Mouse (Mus musculus) yolk sac, embryonic 10.5 days (tissue): ENCODE data around the gene Tmem120a.

Experiments used
- DNase-seq: peaks from one replicate; pipeline ENCODE4 v3.0.0-alpha.2; 2017; ENCODE audit warnings: low spot score

The Tmem120a gene

DNA sequence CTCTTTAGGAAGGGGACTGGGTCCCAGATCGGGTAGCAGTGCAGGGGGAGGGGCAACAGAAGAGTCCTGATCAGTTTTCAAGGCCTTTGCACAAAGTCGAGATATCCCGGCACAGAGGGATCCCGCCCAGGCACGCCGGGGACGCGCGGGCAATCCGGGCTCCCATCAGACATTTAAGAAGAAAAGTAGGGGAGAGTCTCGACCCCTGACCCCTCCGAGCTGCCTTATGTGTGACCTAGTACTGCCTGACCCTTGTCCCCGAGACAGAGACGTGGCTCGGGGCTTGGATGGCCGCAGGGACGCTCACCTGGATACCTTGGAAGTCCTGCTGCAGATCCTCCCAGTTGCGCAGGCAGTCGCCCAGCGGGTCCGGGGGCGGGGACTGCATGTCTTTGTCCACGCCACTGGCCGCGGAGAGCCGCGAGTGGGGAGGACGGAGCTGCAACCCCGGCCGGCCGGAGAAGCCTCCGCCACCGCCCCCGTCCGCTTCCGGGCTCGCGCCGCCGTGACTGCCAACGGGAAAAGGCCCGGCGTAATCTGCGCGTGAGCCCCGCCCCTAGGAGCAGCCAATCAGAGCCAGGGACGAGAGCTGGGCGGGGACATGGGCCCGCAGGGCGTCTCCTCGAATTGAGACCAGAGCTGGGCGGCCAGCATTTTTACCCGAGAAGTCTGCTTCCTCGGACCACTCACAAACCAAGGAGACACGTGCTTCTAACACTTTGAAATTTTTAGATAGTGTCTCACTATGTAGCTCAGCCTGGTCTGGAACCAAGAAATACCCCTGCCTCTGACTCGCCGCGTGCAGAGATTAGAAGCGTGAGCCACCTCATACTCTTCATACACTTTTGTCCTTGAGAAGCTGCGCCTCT lies at the start of gene Tmem120a:
Gene Tmem120a (minus strand): TSS at position 708 of the 869 bp plus-strand sequence.
- peak; percentile 96 for DNase-seq

DNA sequence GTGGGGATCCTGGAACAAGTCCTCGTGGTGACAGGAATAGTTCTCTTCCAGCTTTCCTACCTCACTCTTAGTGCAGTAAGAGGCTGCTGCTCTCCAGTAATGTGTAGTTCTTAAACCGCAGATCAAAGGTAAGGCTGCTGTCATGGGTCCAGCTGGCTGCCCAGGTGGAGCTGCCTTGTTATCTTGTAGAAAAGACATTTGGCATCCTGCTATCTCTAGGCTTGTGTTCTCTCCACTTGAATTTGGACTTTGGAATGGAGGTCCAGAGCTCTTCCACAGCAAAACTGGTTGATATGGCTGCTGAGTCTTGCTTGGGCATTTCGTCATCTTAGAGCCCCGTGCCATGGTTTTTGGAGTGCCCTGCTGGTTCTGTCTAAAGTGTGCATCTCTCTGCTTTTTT lies 38.7 kb upstream of the Tmem120a start:
- peak; percentile 67 for DNase-seq

DNA sequence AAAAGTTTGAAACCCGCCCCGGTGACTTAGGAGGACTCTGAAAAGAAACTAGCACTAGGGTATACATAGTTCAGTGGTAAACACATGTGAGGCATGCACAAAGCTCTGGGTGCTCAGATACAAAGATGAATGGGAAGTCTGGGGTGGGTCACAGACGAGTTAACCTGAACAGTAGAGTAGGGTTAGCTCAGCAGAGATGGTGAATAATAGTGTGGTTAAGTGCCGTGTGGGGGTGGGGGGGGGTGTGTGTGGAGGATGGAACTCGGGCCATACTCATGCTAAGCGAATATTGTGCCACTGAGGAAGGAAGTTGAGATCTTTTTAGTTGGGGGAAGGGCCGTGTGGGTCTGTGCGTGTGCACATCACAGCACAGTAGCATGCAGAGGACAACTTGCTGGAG lies 36.1 kb upstream of the Tmem120a start:
- DNase-seq: no peak

DNA sequence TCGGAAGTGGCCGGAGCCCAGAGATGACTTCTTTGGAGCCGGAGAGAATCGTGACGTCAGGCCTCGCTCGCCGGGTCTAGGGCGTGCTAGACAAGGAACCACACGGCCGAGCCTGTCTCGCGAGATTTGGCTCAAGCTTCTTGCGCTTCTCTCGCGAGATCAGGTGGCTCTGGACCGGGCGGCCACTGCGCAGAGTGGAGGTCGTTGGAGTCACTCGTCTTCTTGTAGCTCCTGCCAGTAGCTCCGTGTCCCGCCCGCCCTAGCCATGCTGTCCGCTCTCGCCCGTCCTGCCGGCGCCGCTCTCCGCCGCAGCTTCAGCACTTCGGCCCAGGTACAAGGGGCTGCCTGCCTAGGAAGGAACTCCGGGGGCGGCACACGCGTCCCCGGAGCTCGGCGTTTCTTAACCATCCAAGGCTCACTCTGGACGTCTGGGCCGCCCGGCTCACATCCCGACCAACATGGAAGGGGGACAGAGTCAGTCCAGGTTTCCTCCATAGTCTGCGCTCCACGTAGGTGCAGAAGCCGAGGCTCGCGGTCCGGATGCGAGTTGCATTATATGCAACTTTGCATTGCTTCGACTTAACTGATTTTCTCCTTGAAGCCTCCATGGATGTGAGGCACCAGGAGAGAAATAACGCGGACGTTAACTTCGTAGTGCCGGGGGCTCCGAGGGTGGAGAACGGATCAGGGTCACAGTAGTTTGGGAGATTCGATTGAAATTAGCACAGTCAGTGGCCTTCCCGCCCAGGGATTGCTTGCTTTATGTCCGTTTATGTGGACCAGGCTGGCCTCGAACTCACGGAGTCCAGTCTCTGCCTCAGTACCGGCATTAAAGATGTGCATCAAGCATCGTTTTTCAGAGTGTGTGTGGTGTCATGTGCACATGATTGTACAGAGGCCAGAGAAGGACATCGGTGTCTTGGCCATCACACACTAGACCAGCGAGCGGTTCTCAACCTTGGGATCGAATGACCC lies 34.5 kb upstream of the Tmem120a start, which contains the start of gene Mdh2:
Gene Mdh2 (plus strand): TSS at position 10 of the 975 bp plus-strand sequence.
- DNase-seq: peak; percentile 100

DNA sequence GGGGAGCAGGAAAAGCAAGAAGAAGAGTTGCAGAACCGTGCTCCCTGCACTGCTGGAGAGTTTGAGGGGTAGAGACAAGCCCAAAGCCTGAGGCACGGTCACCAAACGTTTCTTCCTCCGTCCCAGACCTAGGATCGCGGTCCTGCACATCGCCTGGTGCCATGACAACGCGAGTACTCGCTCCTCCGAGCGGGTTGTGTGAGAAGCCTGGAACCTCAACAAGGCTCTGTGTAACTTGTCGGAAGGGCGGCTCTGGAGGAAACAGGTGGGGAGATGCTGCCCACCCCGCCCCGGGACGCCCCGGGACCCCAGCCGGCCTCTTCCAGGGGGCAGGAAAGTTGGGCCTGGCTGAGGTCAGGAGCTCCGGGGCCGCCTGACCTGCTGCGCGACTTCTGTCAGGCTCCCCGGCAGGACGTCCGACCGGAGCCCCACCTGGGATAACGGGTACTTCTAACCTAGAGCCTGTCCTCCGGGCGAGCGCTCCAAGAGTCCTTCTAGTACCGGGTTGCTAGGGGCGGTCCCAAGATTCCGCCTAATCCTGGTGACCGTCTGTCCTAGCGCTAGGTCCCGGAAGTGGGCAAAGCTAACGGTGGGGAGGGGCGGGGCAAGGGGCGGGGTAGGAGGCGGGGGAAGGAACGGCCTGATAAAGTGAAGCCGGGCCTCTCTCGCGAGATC lies 33.7 kb upstream of the Tmem120a start, which contains the start of gene Styxl1:
Gene Styxl1 (minus strand): TSS at position 590 of the 675 bp plus-strand sequence.
- no peak for DNase-seq

DNA sequence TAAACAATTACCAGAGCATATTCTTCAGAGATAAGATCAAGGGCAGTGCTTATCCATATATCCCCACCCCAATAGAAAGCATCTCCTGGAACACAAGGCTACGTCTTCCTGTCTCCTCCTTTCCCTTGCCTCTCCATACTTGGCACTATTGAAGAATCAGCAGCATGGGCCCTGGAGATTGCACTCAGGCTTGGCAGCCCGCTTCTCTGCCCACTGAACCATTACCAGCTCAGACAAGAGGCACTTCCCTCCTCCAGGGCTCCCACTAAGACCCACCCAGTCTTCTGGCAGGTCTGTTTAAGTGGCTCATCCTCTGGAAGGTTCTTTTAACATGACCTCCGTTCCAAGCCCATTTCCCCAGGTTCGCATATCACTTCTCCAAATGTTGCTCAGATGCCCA lies 32.3 kb upstream of the Tmem120a start:
- DNase-seq: no peak

DNA sequence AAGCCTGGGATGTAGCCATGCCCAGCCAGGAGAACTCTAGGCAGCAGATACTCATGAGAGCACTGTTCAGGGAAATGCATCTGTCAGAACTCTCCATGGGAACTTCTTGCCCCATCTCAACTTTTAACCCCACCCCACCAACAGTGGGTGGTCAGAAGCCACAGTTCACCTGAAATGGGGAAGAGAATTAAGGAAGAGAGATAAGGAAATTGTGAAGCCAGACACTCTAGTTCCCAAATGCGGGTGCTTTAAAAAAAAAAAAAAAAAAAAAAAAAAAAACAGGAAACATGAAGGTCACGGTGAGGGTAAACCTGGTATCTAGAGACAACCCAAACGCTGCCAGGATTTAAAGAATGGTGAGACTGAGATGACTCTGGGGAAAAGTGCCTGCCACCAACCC lies 28.3 kb upstream of the Tmem120a start:
- no peak for DNase-seq

DNA sequence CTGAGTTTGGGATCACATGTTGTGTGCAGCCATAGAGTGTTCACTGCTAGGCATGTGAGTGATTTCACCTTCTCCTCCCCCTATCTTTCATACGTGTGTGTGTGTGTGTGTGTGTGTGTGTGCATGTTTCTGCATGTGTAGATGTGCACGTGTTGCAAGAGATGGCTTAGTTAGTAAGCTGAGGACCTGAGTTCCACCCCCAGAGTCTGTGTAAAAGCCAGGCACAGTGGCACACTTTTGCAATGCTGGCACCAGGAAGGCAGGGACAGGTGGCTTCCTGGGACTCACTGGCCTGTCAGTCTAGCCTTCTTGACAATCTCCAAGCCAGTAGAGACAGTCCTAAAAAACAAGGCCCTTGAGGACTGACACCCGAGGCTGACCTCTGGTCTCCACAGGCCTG lies 20.7 kb upstream of the Tmem120a start:
- no peak for DNase-seq

DNA sequence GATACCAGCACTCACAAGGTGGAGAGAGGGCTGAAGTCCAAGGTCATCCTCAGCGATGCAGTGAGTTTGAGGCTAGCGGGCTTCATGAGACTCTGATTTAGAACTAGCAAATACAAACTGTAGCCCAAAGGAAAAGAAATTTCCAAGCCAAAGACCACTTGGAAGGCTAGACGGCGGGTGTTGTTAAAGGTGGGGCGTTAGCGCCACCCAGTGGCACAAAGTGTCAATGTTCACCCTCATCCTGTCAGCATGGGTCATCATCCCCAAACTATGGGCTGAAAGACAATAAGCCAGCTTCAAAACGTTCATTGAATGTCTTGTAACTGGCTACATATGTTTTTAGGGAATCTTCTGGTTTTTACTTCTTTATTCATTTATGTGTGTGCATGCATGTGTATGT lies 19.3 kb upstream of the Tmem120a start:
- no peak for DNase-seq

DNA sequence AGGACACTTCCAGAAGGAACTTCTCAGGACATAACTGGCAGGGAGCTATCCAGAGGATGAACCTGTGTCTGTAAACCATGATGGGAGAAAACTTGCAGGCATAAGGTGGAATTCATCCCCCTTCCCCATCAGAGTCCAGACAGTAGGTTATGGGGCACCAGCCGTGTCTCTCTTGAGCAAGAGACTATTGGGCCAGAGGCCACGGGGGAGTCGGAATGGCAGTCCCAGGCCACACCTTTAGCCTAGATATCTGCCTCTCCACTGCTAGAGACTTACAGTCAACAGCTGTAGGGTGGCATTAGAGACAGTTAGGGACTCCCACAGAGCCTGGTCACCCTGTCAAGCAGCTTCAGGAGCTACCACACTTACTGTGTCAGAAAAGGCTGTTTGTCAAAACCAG lies 17.6 kb upstream of the Tmem120a start:
- no peak for DNase-seq

DNA sequence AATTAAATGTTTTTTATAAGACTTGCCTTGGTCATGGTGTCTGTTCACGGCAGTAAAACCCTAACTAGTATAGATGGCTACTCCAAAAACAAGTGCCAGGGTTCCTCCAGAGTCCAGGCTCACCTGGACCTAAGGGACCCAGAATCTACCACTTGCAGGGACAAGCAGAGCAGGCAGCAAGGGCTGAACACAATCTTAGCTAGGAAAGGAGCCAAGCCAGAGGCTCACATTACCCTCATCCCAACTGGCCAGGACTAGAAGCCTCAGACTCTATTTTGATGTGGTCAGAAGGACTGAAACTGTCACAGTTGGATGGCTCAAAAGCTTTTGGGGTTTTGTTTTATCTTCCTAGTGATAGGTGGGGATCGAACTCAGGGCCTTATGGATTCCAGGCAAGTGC lies 7.3 kb upstream of the Tmem120a start:
- DNase-seq: no peak

DNA sequence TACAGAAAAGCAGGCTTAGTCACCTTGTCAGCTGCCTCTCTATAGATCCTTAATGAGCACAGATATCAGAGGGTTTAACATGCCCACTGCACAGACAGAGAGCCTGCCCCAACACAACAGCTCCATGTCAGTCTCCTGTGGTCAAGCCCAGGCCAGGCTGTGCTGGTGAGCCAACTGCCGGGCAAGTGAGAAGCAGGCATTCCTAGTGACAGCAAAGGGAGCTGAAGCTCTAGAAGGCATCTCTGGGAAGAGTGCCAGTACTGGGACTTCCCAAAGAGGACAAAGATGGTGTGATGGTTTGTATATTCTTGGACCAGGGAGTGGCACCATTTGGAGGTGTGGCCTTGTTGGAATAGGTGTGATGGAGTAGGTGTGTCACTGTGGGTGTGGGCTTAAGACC lies 6.8 kb upstream of the Tmem120a start:
- DNase-seq: no peak

DNA sequence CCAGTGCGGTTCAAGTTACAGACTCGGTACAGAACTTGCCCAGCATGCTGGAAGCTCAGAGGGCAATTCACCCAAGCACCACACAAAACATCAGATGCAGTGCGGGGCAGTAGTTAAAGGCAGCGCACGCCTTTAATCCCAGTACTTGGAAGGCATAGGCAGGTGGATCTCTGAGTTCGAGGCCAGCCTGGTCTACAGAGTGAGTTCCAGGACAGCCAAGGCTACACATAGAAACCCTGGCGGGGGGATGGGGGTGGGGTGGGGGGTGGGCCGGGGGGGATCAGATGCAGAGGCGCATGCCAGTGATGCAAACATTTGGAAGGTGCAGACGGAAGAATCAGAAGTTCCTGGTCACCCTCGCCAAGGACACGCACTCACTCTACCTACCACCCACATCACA lies 494 bp upstream of the Tmem120a start:
- no peak for DNase-seq

DNA sequence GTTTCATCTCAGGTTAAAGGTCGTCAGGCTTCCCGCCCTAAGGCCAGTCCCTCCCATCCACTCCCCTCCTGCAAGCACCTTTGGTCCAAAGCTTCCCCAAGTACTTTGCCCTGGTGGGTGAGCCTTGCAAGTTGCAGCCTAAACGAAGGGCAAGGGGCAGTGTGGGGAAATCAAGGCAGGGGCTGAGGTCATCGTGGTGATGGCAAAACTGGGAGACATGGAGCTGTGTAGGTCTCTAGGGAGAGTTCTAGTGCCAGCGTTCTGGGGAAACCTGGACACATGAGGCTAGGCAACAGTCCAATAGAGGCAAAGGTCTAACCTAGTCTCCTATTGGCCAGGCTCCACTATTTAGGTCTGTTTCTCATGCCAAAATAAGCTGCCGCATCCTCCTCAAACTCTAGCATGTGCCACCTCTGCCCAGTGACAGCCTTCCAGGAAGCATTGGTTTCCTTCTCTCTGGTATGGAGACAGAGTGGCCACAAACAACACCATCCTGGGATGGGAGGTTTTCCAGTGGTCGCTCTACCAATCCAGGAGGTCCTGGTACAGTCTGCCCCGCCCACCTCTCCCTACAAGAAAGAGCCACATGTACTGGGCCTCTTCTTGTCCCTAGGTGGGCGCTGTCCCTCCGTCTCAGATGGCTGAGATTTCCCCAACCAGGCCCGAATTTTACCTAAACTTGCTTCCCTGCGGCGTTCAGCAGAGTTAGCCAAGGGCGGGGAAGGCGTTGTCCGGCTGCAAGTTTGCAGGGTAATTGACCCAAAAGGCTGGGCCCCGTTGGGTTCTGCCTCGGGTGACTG lies 1.1 kb downstream of the Tmem120a start:
- DNase-seq: peak; percentile 77

DNA sequence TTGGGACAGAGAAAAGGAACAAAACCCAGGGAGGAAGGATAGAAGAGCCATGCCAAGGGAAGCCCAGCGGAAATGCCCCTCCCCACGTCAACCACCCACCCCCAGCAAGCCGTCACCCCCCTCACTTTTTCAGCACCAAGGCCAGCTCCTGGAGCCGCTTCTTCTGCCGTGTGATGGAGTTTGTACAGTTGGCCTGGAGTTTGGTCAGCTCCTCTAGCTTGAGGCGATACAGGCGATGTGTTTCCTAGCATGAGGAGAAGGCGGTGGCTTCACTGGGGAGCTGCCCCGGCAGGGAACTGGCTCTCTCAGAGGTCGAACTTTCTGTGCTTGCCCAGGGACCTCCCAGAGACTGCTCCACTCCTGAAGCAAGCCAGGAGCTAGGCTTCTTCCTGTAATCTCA lies 2.1 kb downstream of the Tmem120a start:
- DNase-seq: peak; percentile 39

DNA sequence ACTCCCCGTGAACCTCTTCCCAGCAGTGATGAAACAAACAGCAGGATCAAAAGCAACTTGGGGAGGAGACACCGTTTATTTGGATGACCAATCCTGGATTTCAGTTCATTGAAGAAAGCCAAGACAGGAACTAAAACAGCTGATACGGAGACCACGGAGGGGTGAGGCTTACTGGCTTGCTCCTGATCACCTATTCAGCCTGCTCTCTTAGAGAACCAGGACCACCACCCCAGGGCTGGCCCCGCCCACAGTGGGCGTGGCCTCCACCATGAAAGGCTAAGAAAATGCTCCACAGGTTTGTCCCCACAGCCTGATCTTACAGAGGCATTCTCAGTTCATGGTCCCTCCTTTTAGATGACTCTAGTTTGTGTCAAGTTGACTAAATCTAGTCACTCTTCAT lies 6.0 kb downstream of the Tmem120a start:
- DNase-seq: no peak

DNA sequence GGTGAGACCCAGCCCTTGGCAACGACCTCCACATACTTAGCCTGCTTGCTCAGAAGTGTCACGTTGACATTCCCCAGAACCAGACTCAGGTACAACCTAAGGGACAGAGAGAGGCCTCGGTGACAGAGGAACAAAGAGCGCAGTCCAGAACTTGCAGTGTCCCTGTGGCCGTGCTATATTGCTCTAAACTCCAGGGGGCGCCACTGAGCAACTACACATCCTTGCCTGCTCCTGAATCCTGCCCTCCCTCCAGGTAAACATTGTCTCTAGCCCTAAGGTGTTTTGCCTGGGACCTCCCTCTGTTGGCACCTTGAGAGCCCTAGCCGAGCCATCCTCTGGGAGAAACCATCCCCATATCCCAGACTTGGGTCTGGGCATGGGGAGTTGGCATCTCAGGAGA lies 7.1 kb downstream of the Tmem120a start:
- no peak for DNase-seq

DNA sequence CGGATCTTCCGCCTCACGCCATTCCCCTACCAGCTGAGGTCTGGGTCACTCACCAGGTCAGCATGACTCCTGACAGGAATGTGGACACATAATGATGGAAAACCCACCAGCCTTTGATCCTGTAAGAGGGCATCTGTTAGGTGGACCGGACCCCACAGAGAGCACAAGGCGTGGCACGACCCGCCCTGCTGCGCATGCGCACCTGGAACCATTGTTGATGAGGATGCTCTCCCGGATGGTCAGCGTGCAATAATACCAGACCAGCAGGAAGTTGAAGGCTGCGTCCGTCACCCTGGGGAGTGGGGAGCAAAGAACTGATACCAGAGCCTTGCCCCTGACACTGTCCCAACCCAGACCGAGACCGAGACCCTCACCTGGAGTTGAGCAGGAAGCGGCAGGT lies 7.7 kb downstream of the Tmem120a start:
- no peak for DNase-seq

DNA sequence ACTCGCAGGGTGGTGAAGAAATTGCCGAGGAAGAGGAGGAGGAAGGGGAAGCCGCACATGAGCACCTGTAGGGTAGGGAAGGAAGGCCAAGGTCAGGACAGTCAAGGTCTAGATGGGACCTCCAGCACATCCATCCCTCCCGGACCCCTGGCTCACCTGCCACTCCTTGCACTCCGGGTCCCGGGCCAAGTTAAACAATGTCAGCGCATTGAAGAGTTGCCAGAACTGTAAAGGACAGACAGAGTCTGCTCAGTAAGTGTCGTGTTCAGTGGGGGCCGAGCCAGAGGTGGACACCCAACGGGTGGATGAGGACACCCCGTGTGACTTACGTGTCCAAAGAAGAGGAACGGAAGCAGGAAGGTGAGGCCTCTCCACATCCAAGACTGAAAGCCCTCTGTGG lies 8.5 kb downstream of the Tmem120a start:
- DNase-seq: no peak

DNA sequence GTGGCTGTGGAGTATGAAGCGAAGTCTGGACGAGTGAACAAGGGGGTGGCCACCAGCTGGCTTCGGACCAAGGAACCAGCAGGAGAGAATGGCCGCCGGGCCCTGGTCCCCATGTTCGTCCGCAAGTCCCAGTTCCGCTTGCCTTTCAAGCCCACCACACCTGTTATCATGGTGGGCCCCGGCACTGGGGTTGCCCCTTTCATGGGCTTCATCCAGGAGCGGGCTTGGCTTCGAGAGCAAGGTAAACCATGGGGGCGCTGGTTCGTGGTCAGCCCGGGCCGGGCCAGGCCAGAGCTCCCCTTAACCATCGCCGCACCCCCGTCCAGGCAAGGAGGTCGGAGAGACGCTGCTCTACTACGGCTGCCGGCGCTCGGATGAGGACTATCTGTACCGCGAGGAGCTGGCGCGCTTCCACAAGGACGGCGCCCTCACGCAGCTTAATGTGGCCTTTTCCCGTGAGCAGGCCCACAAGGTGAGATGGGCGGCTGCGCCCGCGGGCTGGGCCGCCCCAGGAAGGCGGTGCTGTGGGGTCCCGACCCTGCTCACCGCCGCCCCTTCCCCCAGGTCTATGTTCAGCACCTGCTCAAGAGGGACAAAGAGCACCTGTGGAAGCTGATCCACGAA lies 10.1 kb downstream of the Tmem120a start:
- no peak for DNase-seq

DNA sequence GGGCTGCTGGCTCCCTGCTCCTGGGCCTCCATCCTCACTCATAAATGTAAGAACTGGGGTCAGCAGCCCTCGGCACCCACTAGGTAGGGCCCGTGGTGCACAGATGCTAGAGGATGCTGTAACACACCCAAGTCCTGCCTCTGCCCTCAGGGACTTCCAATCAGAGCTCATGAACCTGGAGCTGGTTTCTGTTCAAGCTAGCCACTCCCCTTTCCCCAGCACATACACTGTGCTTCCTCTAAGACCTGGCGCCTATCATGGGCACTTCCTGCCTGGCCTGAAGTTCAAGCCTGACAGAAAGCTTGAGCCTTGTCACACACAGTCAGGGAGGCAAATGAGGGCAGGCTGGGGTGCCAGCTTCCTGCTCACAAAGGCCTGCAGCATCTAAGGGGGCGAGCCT lies 11.2 kb downstream of the Tmem120a start:
- DNase-seq: no peak
